Mouse (Mus musculus) cerebellum, adult 9-11 months (tissue): Measurements from ENCODE around the gene Kcnh1.

Source experiments
- DNase-seq: peaks from one replicate; pipeline ENCODE4 v3.0.0; 2022

The Kcnh1 gene

GRCm38 (mm10) chr1:192476704-192477103, 286.1 kb downstream of the Kcnh1 start:
- no peak for DNase-seq

GRCm38 (mm10) chr1:192477556-192477955, 287.0 kb downstream of the Kcnh1 start:
- no peak for DNase-seq

GRCm38 (mm10) chr1:192478176-192478575, 287.6 kb downstream of the Kcnh1 start:
- DNase-seq, result no peak

DNA sequence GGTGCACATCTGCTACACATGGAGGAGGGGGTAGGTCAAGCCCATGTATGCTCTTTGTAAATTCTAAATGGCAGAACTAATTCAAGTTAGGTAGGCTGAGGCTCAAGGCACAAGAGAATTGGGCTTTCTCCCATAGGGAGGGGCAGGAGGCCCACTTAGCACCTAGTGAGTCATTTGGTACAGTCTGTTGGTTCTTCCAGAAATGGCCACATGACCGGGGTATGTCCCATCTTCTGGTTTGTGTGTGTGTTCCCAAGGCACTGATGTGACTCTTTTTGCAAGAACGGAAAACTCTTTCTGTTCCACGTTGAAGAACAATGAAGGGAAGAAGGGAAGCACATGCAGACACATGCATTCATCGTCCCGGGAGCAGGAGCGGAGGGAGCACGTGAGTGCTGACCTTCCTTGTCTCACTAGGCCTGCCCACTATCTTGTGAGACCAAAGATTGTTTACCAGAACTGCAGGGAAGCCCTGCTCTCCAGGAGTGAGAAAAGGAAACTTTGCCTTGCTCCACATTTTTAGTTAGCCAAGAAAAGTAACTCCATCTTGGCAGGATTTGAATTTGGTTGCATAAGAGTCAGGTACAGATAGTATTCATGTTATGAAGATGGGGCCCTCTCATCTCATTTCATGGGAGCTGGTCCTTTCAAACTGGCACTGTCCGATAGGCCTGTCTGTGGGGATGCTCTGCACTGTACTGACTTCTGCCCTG, 289.7 kb downstream of the Kcnh1 start:
- DNase-seq, result no peak

- DNase-seq, result no peak
Measured at GRCm38 (mm10) chr1:192481446-192481845, 290.9 kb downstream of the Kcnh1 start.

DNA sequence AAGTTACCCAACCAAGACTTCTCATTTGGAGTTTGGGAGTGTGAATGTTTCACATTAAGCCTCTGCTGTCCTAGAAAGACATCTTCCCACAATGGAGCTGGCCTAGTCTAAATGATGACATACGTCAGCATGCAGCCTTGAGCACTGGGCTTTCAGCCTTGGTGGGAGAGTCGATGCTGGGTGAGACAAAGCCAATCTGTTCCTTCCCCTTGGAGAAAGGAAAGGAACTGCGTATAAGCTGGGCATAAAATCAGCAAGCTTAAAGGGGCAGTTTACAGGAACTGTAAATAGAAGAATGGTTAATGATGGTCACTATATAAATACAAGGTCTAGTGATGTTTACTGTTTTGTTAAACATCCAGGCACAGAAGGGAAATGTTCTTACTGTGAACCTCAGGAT, 294.5 kb downstream of the Kcnh1 start:
- DNase-seq, result no peak

- DNase-seq, result peak; percentile 84
Measured at GRCm38 (mm10) chr1:192487571-192487970, 297.0 kb downstream of the Kcnh1 start.

GRCm38 (mm10) chr1:192489908-192490825, 299.6 kb downstream of the Kcnh1 start:
- no peak for DNase-seq

DNA sequence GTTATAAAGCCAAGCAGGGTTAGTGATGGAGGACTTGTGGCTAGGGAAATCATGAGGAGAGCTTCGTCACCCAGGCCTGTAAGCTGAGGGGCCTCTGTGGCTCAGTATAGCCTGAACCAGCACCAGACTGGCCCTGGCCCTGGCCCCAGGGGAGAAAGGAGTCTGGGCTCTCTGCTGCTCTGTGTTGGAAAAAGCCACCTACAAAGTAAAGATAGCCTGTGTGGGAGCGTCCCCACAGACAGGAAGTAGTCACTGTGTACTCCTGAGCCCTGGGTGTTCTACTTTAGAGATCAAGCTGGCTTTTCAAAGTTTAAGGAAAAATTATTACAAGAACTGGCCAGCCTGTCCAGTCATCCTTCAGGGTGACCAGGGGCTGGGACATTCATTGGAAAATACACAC, 306.9 kb downstream of the Kcnh1 start:
- DNase-seq, result no peak

DNA sequence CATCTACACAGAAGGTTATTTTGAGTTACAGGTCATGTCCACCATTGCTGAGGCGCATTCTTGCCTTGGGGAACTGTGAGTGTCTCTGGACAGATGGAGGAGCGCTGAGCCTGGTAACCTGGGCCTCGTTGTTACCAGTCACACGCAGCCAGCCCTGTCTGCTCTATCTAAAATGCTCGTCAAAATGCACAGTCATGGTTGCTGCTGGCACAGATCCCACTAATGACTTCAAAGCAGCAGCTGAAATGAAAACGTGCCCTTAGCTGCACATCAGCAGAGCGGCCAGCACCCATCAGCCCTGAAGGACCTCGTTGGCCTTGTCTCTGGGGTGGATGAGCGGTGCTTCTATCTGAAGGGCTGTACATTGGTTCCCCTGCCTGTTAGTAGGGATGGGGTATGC, 311.4 kb downstream of the Kcnh1 start:
- DNase-seq, result peak; percentile 46

- DNase-seq, result no peak
Measured at GRCm38 (mm10) chr1:192502835-192503234, 312.3 kb downstream of the Kcnh1 start.

DNA sequence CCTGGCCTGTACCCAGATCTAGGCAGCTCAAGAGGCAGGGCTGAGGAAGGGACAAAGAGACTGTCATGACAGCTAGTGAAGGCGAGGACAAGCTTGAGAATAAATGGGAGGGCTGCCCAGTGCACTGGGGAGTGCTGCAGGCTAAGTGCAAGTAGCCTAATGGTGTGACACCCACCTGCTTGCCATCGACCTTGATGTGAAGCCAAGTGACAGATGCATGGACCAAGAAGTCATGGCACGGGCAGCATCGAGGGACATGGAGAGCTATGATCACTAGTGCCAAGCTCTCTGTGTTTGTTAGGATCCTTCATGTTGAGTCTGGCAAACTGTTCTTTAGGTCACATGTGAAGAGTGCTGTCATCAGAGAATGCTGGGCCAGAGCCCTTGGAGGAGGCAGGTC, 313.1 kb downstream of the Kcnh1 start:
- peak; percentile 76 for DNase-seq

GRCm38 (mm10) chr1:192512821-192513220, 322.2 kb downstream of the Kcnh1 start:
- DNase-seq, result no peak

GRCm38 (mm10) chr1:192515373-192515772, 324.8 kb downstream of the Kcnh1 start:
- no peak for DNase-seq

DNA sequence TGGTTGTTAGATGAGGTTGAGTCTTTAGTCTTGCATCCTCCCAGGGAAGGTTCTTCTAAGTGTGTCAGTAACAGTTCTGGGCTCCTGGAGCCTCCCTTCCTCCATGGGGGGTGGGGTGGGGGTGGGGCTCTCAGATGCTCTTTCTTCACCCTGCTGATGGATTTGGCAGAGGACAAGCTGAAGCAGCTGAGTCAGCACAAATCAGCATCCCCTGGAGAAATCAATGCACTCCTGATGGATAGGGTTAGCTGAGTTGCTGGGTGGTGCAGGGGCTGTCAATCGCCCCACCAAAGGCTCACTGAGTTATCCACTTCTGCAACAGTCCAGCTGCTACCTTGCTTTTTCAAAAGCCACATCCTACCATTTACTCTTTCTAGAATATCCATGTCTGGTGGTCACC, 329.1 kb downstream of the Kcnh1 start:
- DNase-seq, result no peak

- no peak for DNase-seq
Measured at GRCm38 (mm10) chr1:192520836-192521435, 330.4 kb downstream of the Kcnh1 start.

GRCm38 (mm10) chr1:192522376-192523178, 332.0 kb downstream of the Kcnh1 start:
- DNase-seq, result no peak

GRCm38 (mm10) chr1:192525711-192526350, 335.3 kb downstream of the Kcnh1 start:
- peak; percentile 50 for DNase-seq

DNA sequence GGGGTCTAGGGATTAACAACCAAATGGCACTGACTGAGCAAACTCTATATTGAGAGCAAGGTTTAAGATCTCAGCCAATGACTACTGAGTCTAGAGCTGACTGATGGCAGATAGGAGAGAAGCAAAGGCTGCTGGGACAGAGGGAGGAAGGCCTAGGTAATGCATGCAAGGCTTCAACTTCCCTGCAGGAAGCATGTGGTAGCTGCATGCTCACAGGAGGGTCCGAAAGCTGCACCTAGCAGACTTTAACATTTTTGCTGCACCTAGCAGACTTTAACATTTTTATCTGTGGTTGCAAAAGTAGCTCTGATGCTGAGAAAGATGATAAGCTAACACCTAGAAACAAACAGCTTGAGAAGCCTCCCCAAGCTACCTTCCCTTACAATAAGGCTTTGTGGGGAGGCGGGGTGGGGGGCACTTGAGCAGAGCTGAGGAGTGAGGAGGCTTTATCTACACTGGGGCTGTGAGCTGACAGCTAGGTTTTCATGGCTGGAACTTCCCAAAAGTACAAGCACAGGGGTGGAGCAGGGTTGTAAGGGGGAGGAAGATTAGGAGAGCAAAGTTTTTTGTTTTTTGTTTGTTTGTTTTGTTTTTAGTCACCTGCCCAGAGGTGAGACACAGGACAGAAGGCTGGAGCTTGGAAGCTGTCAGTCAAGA, 341.0 kb downstream of the Kcnh1 start:
- no peak for DNase-seq

GRCm38 (mm10) chr1:192532212-192532611, 341.6 kb downstream of the Kcnh1 start:
- no peak for DNase-seq

- no peak for DNase-seq
Measured at GRCm38 (mm10) chr1:192533016-192533415, 342.4 kb downstream of the Kcnh1 start.

- DNase-seq, result no peak
Measured at GRCm38 (mm10) chr1:192536440-192536839, 345.9 kb downstream of the Kcnh1 start.
